Mouse (Mus musculus) stomach, embryonic 15.5 days (tissue): Measurements from ENCODE around the gene Cltrn. TPM values are rescaled to one million over a fixed set of nuclear protein-coding genes. Genes with fewer than 3 reads are reported as not detected.

ENCODE experiments used
- ATAC-seq: fragments of 200-750 bp; cut with Nextera tagmentation; 2 replicates; pipeline ENCODE4 v1.8.0; 2017; ENCODE audit warnings: low read depth, moderate number of reproducible peaks, moderate TSS enrichment; ENCODE audit not compliant: insufficient read depth, low FRiP score
- H3K27ac ChIP-seq: fragments of 300-500 bp; sonication (generic); 2 replicates; pipeline ENCODE4 v1.5.1; 2015; ENCODE audit warnings: mild to moderate bottlenecking, inconsistent platforms
- H3K27me3 ChIP-seq: fragments of 300-500 bp; sonication (generic); replicated peaks from 2 replicates; pipeline ENCODE4 v1.6.1; 2015; ENCODE audit warnings: inconsistent platforms
- H3K36me3 ChIP-seq: fragments of 300-500 bp; sonication (generic); 2 replicates; pipeline ENCODE4 v1.6.1; 2015; ENCODE audit warnings: inconsistent platforms
- H3K4me1 ChIP-seq: fragments of 300-500 bp; sonication (generic); 2 replicates; pipeline ENCODE4 v1.6.1; 2015; ENCODE audit warnings: inconsistent platforms
- H3K4me2 ChIP-seq: fragments of 300-500 bp; sonication (generic); 2 replicates; pipeline ENCODE4 v1.6.1; 2015; ENCODE audit warnings: mild to moderate bottlenecking, inconsistent platforms
- H3K4me3 ChIP-seq: fragments of 300-500 bp; sonication (generic); replicated peaks from 2 replicates; pipeline ENCODE4 v1.5.1; 2015; ENCODE audit warnings: inconsistent platforms
- H3K9ac ChIP-seq: fragments of 300-500 bp; sonication (generic); 2 replicates; pipeline ENCODE4 v1.6.1; 2015; ENCODE audit warnings: inconsistent platforms
- H3K9me3 ChIP-seq: fragments of 300-500 bp; sonication (generic); 2 replicates; pipeline ENCODE4 v1.6.1; 2016; ENCODE audit warnings: inconsistent platforms
- WGBS: fragments of 180-500 bp; shearing (Covaris S2); methylation state at CpG from one replicate; pipeline ENCODE4 v1.1.7; 2015; 5-methylcytosine and 5-hydroxymethylcytosine counted together
- polyA plus RNA-seq: library from polyadenylated mRNA; unstranded; fragments of >200 nt; fragmentation: Nextera tagmentation; extraction: Ambion mirVana; gene quantifications from 2 replicates; pipeline ENCODE4 v1.2.1, GENCODE M21; 2015

The Cltrn gene
- polyA plus RNA-seq, 1 experiment from 2014 or later: 10.5 TPM

GRCm38 (mm10) chrX:164092300-164093169, 3.9 kb downstream of the Cltrn start:
- no peaks in the 10 kb centered on the region for H3K4me1 ChIP-seq
- no peak overlapping the region for H3K27ac ChIP-seq
- no peak overlapping the region for H3K4me2 ChIP-seq
- no peaks in the 10 kb centered on the region for H3K36me3 ChIP-seq
- no peak for ATAC-seq
- H3K27me3 ChIP-seq: no peaks in the 10 kb centered on the region
- H3K9ac ChIP-seq: no peak overlapping the region
- no peaks in the 10 kb centered on the region for H3K9me3 ChIP-seq
- no peak overlapping the region for H3K4me3 ChIP-seq
- 44% methylated on average over 7 of the region's 7 CpGs for whole genome bisulfite sequencing

GRCm38 (mm10) chrX:164093435-164093834, 4.8 kb downstream of the Cltrn start:
- no peaks in the 10 kb centered on the region for H3K36me3 ChIP-seq
- no peaks in the 10 kb centered on the region for H3K9me3 ChIP-seq
- 80% methylated on average over 5 of the region's 5 CpGs for WGBS
- no peaks in the 10 kb centered on the region for H3K27me3 ChIP-seq
- H3K27ac ChIP-seq: no peak overlapping the region
- no peaks in the 10 kb centered on the region for H3K4me1 ChIP-seq
- H3K4me2 ChIP-seq: no peak overlapping the region
- no peak overlapping the region for H3K4me3 ChIP-seq
- no peak for ATAC-seq
- H3K9ac ChIP-seq: no peak overlapping the region

GRCm38 (mm10) chrX:164095838-164096237, 7.2 kb downstream of the Cltrn start:
- no peaks in the 10 kb centered on the region for H3K36me3 ChIP-seq
- H3K27ac ChIP-seq: no peak overlapping the region
- no peaks in the 10 kb centered on the region for H3K9me3 ChIP-seq
- H3K4me3 ChIP-seq: no peak overlapping the region
- ATAC-seq: no peak
- H3K4me1 ChIP-seq: no peaks in the 10 kb centered on the region
- no peak overlapping the region for H3K4me2 ChIP-seq
- H3K9ac ChIP-seq: no peak overlapping the region
- WGBS: 80% methylated on average over 2 of the region's 2 CpGs
- H3K27me3 ChIP-seq: no peaks in the 10 kb centered on the region

- ATAC-seq: no peak
- Histone ChIP-seq H3K36me3 (no peaks in the 10 kb centered on the region), H3K4me1 (no peaks in the 10 kb centered on the region), H3K9me3 (no peaks in the 10 kb centered on the region), H3K4me3 (no peak overlapping the region), H3K4me2 (no peak overlapping the region), H3K27me3 (no peaks in the 10 kb centered on the region), H3K27ac (no peak overlapping the region), H3K9ac (no peak overlapping the region)
Observed at GRCm38 (mm10) chrX:164101483-164101882, 12.9 kb downstream of the Cltrn start.

- no peak overlapping the region for H3K4me2 ChIP-seq
- 77% methylated on average over 7 of the region's 7 CpGs for WGBS
- H3K27ac ChIP-seq: no peak overlapping the region
- ATAC-seq: no peak
- no peak overlapping the region for H3K4me3 ChIP-seq
- H3K27me3 ChIP-seq: no peaks in the 10 kb centered on the region
- no peak overlapping the region for H3K9ac ChIP-seq
- no peaks in the 10 kb centered on the region for H3K36me3 ChIP-seq
- H3K4me1 ChIP-seq: no peaks in the 10 kb centered on the region
- no peaks in the 10 kb centered on the region for H3K9me3 ChIP-seq
Observed at GRCm38 (mm10) chrX:164102198-164102597, 13.6 kb downstream of the Cltrn start.

GRCm38 (mm10) chrX:164102656-164103055, 14.0 kb downstream of the Cltrn start:
- ATAC-seq: no peak; the same call in 1 of the 2 replicates
- H3K4me1 ChIP-seq: no peaks in the 10 kb centered on the region
- no peak overlapping the region for H3K4me3 ChIP-seq
- no peak overlapping the region for H3K27ac ChIP-seq
- H3K27me3 ChIP-seq: no peaks in the 10 kb centered on the region
- no peaks in the 10 kb centered on the region for H3K9me3 ChIP-seq
- WGBS: 67% methylated on average over 6 of the region's 6 CpGs
- H3K36me3 ChIP-seq: no peaks in the 10 kb centered on the region
- H3K4me2 ChIP-seq: no peak overlapping the region
- H3K9ac ChIP-seq: no peak overlapping the region

- H3K9me3 ChIP-seq: no peaks in the 10 kb centered on the region
- ATAC-seq: no peak
- H3K27ac ChIP-seq: no peak overlapping the region
- WGBS: 64% methylated on average over 3 of the region's 3 CpGs
- H3K36me3 ChIP-seq: no peaks in the 10 kb centered on the region
- H3K27me3 ChIP-seq: no peaks in the 10 kb centered on the region
- no peak overlapping the region for H3K4me2 ChIP-seq
- no peak overlapping the region for H3K9ac ChIP-seq
- H3K4me3 ChIP-seq: no peak overlapping the region
- H3K4me1 ChIP-seq: no peaks in the 10 kb centered on the region
Observed at GRCm38 (mm10) chrX:164111146-164111545, 22.5 kb downstream of the Cltrn start.

- 84% methylated on average over 6 of the region's 6 CpGs for WGBS
- H3K27ac ChIP-seq: no peak overlapping the region
Observed at GRCm38 (mm10) chrX:164113744-164114143, 25.1 kb downstream of the Cltrn start.

GRCm38 (mm10) chrX:164123942-164124341, 35.3 kb downstream of the Cltrn start:
- no peak for ATAC-seq

More at GRCm38 (mm10) chrX:164113744-164114143, 25.1 kb downstream of the Cltrn start:
- Histone ChIP-seq H3K4me1 (no peaks in the 10 kb centered on the region), H3K36me3 (no peaks in the 10 kb centered on the region), H3K4me2 (no peak overlapping the region), H3K4me3 (no peak overlapping the region), H3K9me3 (no peaks in the 10 kb centered on the region), H3K27me3 (no peaks in the 10 kb centered on the region), H3K9ac (no peak overlapping the region)
- no peak for ATAC-seq

GRCm38 (mm10) chrX:164133531-164133930, 44.9 kb downstream of the Cltrn start:
- Histone ChIP-seq H3K4me2 (no peak overlapping the region), H3K4me1 (no peaks in the 10 kb centered on the region), H3K27me3 (no peaks in the 10 kb centered on the region), H3K4me3 (no peak overlapping the region), H3K9me3 (no peaks in the 10 kb centered on the region), H3K27ac (no peak overlapping the region), H3K36me3 (no peaks in the 10 kb centered on the region), H3K9ac (no peak overlapping the region)
- 84% methylated on average over 3 of the region's 3 CpGs for WGBS
- no peak for ATAC-seq

More at GRCm38 (mm10) chrX:164123942-164124341, 35.3 kb downstream of the Cltrn start:
- Histone ChIP-seq H3K4me1 (no peaks in the 10 kb centered on the region; the same call in 1 of the 2 replicates), H3K4me2 (no peak overlapping the region), H3K27me3 (0 out of 2 replicates have a peak, but pooled peaks cover 6% of the 10 kb centered on the region), H3K9me3 (no peaks in the 10 kb centered on the region), H3K9ac (no peak overlapping the region), H3K4me3 (no peak overlapping the region), H3K36me3 (no peaks in the 10 kb centered on the region), H3K27ac (no peak overlapping the region)
- WGBS: 85% methylated on average over 3 of the region's 3 CpGs

GRCm38 (mm10) chrX:164135304-164135818, 46.7 kb downstream of the Cltrn start:
- Histone ChIP-seq H3K9ac (no peak overlapping the region), H3K4me3 (no peak overlapping the region), H3K4me1 (no peaks in the 10 kb centered on the region), H3K27me3 (no peaks in the 10 kb centered on the region), H3K36me3 (no peaks in the 10 kb centered on the region), H3K27ac (no peak overlapping the region), H3K4me2 (no peak overlapping the region), H3K9me3 (no peaks in the 10 kb centered on the region)
- 74% methylated on average over 4 of the region's 4 CpGs for WGBS
- ATAC-seq: no peak

GRCm38 (mm10) chrX:164139032-164139431, 50.4 kb downstream of the Cltrn start, which contains the start of gene Ace2:
Gene Ace2, plus strand, starts transcription at chrX:164139332.
- H3K27me3 ChIP-seq: no peaks in the 10 kb centered on the region
- ATAC-seq: no peak
- H3K4me3 ChIP-seq: no peak within 1 kb of the TSS
- H3K9ac ChIP-seq: no peak within 1 kb of the TSS
- H3K36me3 ChIP-seq: no peaks in the 10 kb centered on the region
- H3K4me1 ChIP-seq: no peaks in the 10 kb centered on the region
- H3K4me2 ChIP-seq: no peak within 1 kb of the TSS
- H3K27ac ChIP-seq: no peak within 1 kb of the TSS
- 91% methylated on average over 2 of the region's 2 CpGs for WGBS
- no peaks in the 10 kb centered on the region for H3K9me3 ChIP-seq
